Mouse (Mus musculus) limb, embryonic 14.5 days (tissue): ENCODE measurements at regions not wholly inside any gene's neighbourhood (a gene's known extent, or its start where the extent isn't known, plus 50 kb on each side); places are given as distances from the start of the nearest gene placed in this dataset.

Experiments
- ATAC-seq: fragments of 200-750 bp; cut with Nextera tagmentation; 2 replicates; pipeline ENCODE4 v1.8.0; 2017; ENCODE audit warnings: low read depth, moderate number of reproducible peaks, moderate TSS enrichment; ENCODE audit not compliant: low FRiP score
- DNase-seq: peaks from one replicate; pipeline ENCODE4 v3.0.0-alpha.2; 2015; ENCODE audit warnings: low spot score
- H3K27ac ChIP-seq: fragments of 300-500 bp; sonication (generic); replicated peaks from 2 replicates; pipeline ENCODE4 v1.5.1; 2014; ENCODE audit warnings: low read depth, mild to moderate bottlenecking, low read length, moderate library complexity, mixed read lengths
- H3K27me3 ChIP-seq: fragments of 300-500 bp; sonication (generic); 2 replicates; pipeline ENCODE4 v1.6.1; 2014; ENCODE audit warnings: low read length, mixed read lengths; ENCODE audit not compliant: control insufficient read depth, insufficient read depth
- H3K36me3 ChIP-seq: fragments of 300-500 bp; sonication (generic); 2 replicates; pipeline ENCODE4 v1.6.1; 2014; ENCODE audit warnings: mild to moderate bottlenecking, low read length, moderate library complexity, mixed read lengths; ENCODE audit not compliant: control insufficient read depth, insufficient read depth
- H3K4me1 ChIP-seq: fragments of 300-500 bp; sonication (generic); 2 replicates; pipeline ENCODE4 v1.6.1; 2014; ENCODE audit warnings: antibody characterized with exemption, low read length, mixed read lengths; ENCODE audit not compliant: control insufficient read depth, insufficient read depth
- H3K4me2 ChIP-seq: fragments of 300-500 bp; sonication (generic); replicated peaks from 2 replicates; pipeline ENCODE4 v1.6.1; 2014; ENCODE audit warnings: low read depth, mild to moderate bottlenecking, low read length, moderate library complexity; ENCODE audit not compliant: severe bottlenecking
- H3K4me3 ChIP-seq: fragments of 300-500 bp; sonication (generic); replicated peaks from 2 replicates; pipeline ENCODE4 v1.5.1; 2014; ENCODE audit warnings: low read length
- H3K9ac ChIP-seq: fragments of 300-500 bp; sonication (generic); 2 replicates; pipeline ENCODE4 v1.6.1; 2014; ENCODE audit warnings: mild to moderate bottlenecking, low read depth, low read length, moderate library complexity; ENCODE audit not compliant: severe bottlenecking
- H3K9me3 ChIP-seq: fragments of 300-500 bp; sonication (generic); 2 replicates; pipeline ENCODE4 v1.6.1; 2016; ENCODE audit warnings: low read length; ENCODE audit not compliant: control insufficient read depth
- POLR2A ChIP-seq: fragments of 200-500 bp; IDR thresholded peaks from 2 replicates; pipeline ENCODE4 v1.8.0; 2012; ENCODE audit warnings: inconsistent platforms, mild to moderate bottlenecking, moderate library complexity, borderline replicate concordance; ENCODE audit not compliant: insufficient read depth, insufficient read length; ENCODE audit errors: extremely low read depth
- WGBS: fragments of 180-500 bp; shearing (Covaris S2); extraction: QIAGEN DNeasy Blood & Tissue Kit; methylation state at CpG from one replicate; pipeline ENCODE4 v1.1.7; 2014; 5-methylcytosine and 5-hydroxymethylcytosine counted together

GRCm38 (mm10) chr8:88045995-88046394 is 72.6 kb upstream of the Cnep1r1 start:
- Histone ChIP-seq H3K4me2 (no peak overlapping the region), H3K36me3 (no peaks in the 10 kb centered on the region), H3K27me3 (no peaks in the 10 kb centered on the region), H3K27ac (no peak overlapping the region), H3K9ac (no peak overlapping the region), H3K4me1 (no peaks in the 10 kb centered on the region), H3K9me3 (no peaks in the 10 kb centered on the region), H3K4me3 (no peak overlapping the region)
- TF ChIP-seq POLR2A = no peak
- DNase-seq (no peak), ATAC-seq (no peak)
- WGBS = 87% methylated on average over 4 of the region's 4 CpGs

- Histone ChIP-seq H3K4me1 (no peaks in the 10 kb centered on the region), H3K4me3 (no peak overlapping the region), H3K27ac (no peak overlapping the region), H3K9ac (no peak overlapping the region), H3K4me2 (no peak overlapping the region), H3K9me3 (no peaks in the 10 kb centered on the region), H3K36me3 (no peaks in the 10 kb centered on the region), H3K27me3 (no peaks in the 10 kb centered on the region)
- DNase-seq = no peak
- 19% methylated on average over 6 of the region's 6 CpGs for WGBS
- no peak for TF ChIP-seq POLR2A
- no peak for ATAC-seq
These were observed 79.3 kb upstream of the Cnep1r1 start for GRCm38 (mm10) chr8:88039286-88039685.

- H3K36me3 ChIP-seq = no peaks in the 10 kb centered on the region
- no peak overlapping the region for H3K27ac ChIP-seq
- TF ChIP-seq POLR2A = no peak
- WGBS = 78% methylated on average over 2 of the region's 2 CpGs
- no peak overlapping the region for H3K9ac ChIP-seq
- H3K4me3 ChIP-seq = no peak overlapping the region
- H3K27me3 ChIP-seq = no peaks in the 10 kb centered on the region
- DNase-seq (no peak), ATAC-seq (no peak)
- no peak overlapping the region for H3K4me2 ChIP-seq
- H3K9me3 ChIP-seq = no peaks in the 10 kb centered on the region
- H3K4me1 ChIP-seq = no peaks in the 10 kb centered on the region
These were observed 78.6 kb upstream of the Zfp423 start for GRCm38 (mm10) chr8:88037994-88038393.

GRCm38 (mm10) chr8:88033054-88033453 is 73.7 kb upstream of the Zfp423 start:
- Histone ChIP-seq H3K4me3 (no peak overlapping the region), H3K36me3 (no peaks in the 10 kb centered on the region), H3K9ac (no peak overlapping the region), H3K9me3 (no peaks in the 10 kb centered on the region), H3K4me2 (no peak overlapping the region), H3K4me1 (no peaks in the 10 kb centered on the region), H3K27me3 (no peaks in the 10 kb centered on the region), H3K27ac (no peak overlapping the region)
- ATAC-seq (no peak), DNase-seq (no peak)
- TF ChIP-seq POLR2A = no peak
- 66% methylated on average over 6 of the region's 6 CpGs for WGBS

- Histone ChIP-seq H3K36me3 (no peaks in the 10 kb centered on the region), H3K27me3 (no peaks in the 10 kb centered on the region), H3K4me2 (no peak overlapping the region), H3K4me1 (no peaks in the 10 kb centered on the region), H3K4me3 (no peak overlapping the region), H3K27ac (no peak overlapping the region), H3K9ac (peak overlapping the region; percentile 16; the same call in 1 of the 2 replicates), H3K9me3 (no peaks in the 10 kb centered on the region)
- TF ChIP-seq POLR2A = no peak
- WGBS = 83% methylated on average over 14 of the region's 14 CpGs
- DNase-seq = no peak
- ATAC-seq = no peak
These were observed 65.1 kb upstream of the Zfp423 start for GRCm38 (mm10) chr8:88024496-88024895.

- WGBS = 16% methylated on average over 5 of the region's 5 CpGs
- no peak overlapping the region for H3K9ac ChIP-seq
- no peak overlapping the region for H3K4me2 ChIP-seq
- no peak overlapping the region for H3K4me3 ChIP-seq
- H3K36me3 ChIP-seq = no peaks in the 10 kb centered on the region
- no peaks in the 10 kb centered on the region for H3K4me1 ChIP-seq
- H3K27me3 ChIP-seq = no peaks in the 10 kb centered on the region
- TF ChIP-seq POLR2A = no peak
- H3K9me3 ChIP-seq = 0 out of 2 replicates have a peak, but pooled peaks cover 2% of the 10 kb centered on the region
- no peak overlapping the region for H3K27ac ChIP-seq
- ATAC-seq (peak; percentile 55; the same call in 1 of the 2 replicates), DNase-seq (peak; percentile 67)
These were observed 64.0 kb upstream of the Zfp423 start for GRCm38 (mm10) chr8:88023423-88023822.
